Mouse (Mus musculus): Measurements from ENCODE around the gene Entpd4b.
"Not testable (repeated sequence)": the region's sequence is repeated elsewhere in the genome, so short reads cannot be mapped to it uniquely, and the experiment has no call there.

DNA sequence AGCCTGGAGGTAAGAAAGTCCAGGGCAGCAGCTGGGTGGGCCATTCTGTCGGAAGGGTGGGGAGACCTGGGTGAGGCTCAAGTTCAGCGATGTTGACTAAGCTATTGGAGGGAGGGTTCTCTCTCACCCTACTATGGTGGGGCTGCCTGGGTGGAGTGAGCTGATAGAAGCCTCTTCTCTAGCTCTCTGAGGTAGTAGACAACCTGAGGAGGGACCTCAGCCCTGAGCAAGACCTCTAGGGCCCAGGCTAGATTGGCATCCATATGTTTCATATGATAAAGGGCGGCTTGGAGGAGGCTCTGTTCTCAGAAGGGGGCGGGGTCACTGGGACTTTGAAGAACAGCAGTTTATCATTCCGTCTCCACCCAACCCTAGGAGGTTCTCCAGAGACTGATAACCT is 15.1 kb upstream of the Entpd4b start:
- TF ChIP-seq CTCF (IDR thresholded peaks at IDR 0.05; ENCODE audit: extremely low read depth, insufficient read depth, insufficient read length, insufficient replicate concordance); POLR2A (IDR thresholded peaks at IDR 0.05; ENCODE audit: low read depth, low read length): not testable (repeated sequence)
